Mouse (Mus musculus): ENCODE results near the gene Ptgdr.

- TF ChIP-seq EP300 (IDR thresholded peaks at IDR 0.05; ENCODE audit: low read depth) (no peak), CTCF (IDR thresholded peaks at IDR 0.05; ENCODE audit: low read depth) (no peak)
Measured at GRCm38 (mm10) chr14:44821177-44822057, 37.8 kb downstream of the Ptgdr start.

Data from liver, embryonic 14.5 days (tissue).